Mouse (Mus musculus): ENCODE data around the gene Zfp652. TPM values are rescaled to one million over a fixed set of nuclear protein-coding genes. Genes with fewer than 3 reads are reported as not detected.
"Not testable (repeated sequence)": the region's sequence is repeated elsewhere in the genome, so short reads cannot be mapped to it uniquely, and the experiment has no call there.

Gene Zfp652
- total RNA-seq (2017): 21.9 and 26.4 TPM in 2 replicates

GRCm38 (mm10) chr11:95712563-95713224 is at the start of gene Zfp652:
Zfp652 (plus strand) TSS chr11:95712673.
- ATAC-seq (replicated peaks in 1 of 2; ENCODE audit: insufficient read depth in 1 of 2, low FRiP score in 2 of 2, low TSS enrichment in 1 of 2, low read depth in 1 of 2, poor library complexity in 2 of 2, severe bottlenecking in 2 of 2): peak; percentile 77 to 86

- peak; percentile 95 to 99 for ATAC-seq (replicated peaks in 1 of 2; ENCODE audit: insufficient read depth in 1 of 2, low FRiP score in 2 of 2, low TSS enrichment in 1 of 2, low read depth in 1 of 2, poor library complexity in 2 of 2, severe bottlenecking in 2 of 2)
Observed at GRCm38 (mm10) chr11:95666529-95667149, 45.8 kb upstream of the Zfp652 start, which contains the start of gene Phb. Phb (plus strand) TSS chr11:95666957.

- ATAC-seq (replicated peaks in 1 of 2; ENCODE audit: insufficient read depth in 1 of 2, low FRiP score in 2 of 2, low TSS enrichment in 1 of 2, low read depth in 1 of 2, poor library complexity in 2 of 2, severe bottlenecking in 2 of 2): no peak
Observed at GRCm38 (mm10) chr11:95667177-95667576, 45.3 kb upstream of the Zfp652 start.

- ATAC-seq (replicated peaks in 1 of 2; ENCODE audit: insufficient read depth in 1 of 2, low FRiP score in 2 of 2, low TSS enrichment in 1 of 2, low read depth in 1 of 2, poor library complexity in 2 of 2, severe bottlenecking in 2 of 2): not testable (repeated sequence)
Observed at GRCm38 (mm10) chr11:95668086-95668485, 44.4 kb upstream of the Zfp652 start.

- no peak for ATAC-seq (replicated peaks in 1 of 2; ENCODE audit: insufficient read depth in 1 of 2, low FRiP score in 2 of 2, low TSS enrichment in 1 of 2, low read depth in 1 of 2, poor library complexity in 2 of 2, severe bottlenecking in 2 of 2)
Observed at GRCm38 (mm10) chr11:95675498-95675897, 37.0 kb upstream of the Zfp652 start.

- ATAC-seq (replicated peaks in 1 of 2; ENCODE audit: insufficient read depth in 1 of 2, low FRiP score in 2 of 2, low TSS enrichment in 1 of 2, low read depth in 1 of 2, poor library complexity in 2 of 2, severe bottlenecking in 2 of 2): peak; percentile 40 to 50; a peak in 3 of 4 replicates
Observed at GRCm38 (mm10) chr11:95676307-95676706, 36.2 kb upstream of the Zfp652 start.

- ATAC-seq (replicated peaks in 1 of 2; ENCODE audit: insufficient read depth in 1 of 2, low FRiP score in 2 of 2, low TSS enrichment in 1 of 2, low read depth in 1 of 2, poor library complexity in 2 of 2, severe bottlenecking in 2 of 2): no peak
Observed at GRCm38 (mm10) chr11:95677925-95678701, 34.4 kb upstream of the Zfp652 start.

GRCm38 (mm10) chr11:95681995-95682601 is 30.4 kb upstream of the Zfp652 start:
- ATAC-seq (replicated peaks in 1 of 2; ENCODE audit: insufficient read depth in 1 of 2, low FRiP score in 2 of 2, low TSS enrichment in 1 of 2, low read depth in 1 of 2, poor library complexity in 2 of 2, severe bottlenecking in 2 of 2): no peak

GRCm38 (mm10) chr11:95682946-95683345 is 29.5 kb upstream of the Zfp652 start:
- no peak for ATAC-seq (replicated peaks in 1 of 2; ENCODE audit: insufficient read depth in 1 of 2, low FRiP score in 2 of 2, low TSS enrichment in 1 of 2, low read depth in 1 of 2, poor library complexity in 2 of 2, severe bottlenecking in 2 of 2)

- ATAC-seq (replicated peaks in 1 of 2; ENCODE audit: insufficient read depth in 1 of 2, low FRiP score in 2 of 2, low TSS enrichment in 1 of 2, low read depth in 1 of 2, poor library complexity in 2 of 2, severe bottlenecking in 2 of 2): peak; percentile 42 to 68; a peak in 1 of 4 replicates
Observed at GRCm38 (mm10) chr11:95686031-95686430, 26.4 kb upstream of the Zfp652 start.

- ATAC-seq (replicated peaks in 1 of 2; ENCODE audit: insufficient read depth in 1 of 2, low FRiP score in 2 of 2, low TSS enrichment in 1 of 2, low read depth in 1 of 2, poor library complexity in 2 of 2, severe bottlenecking in 2 of 2): no peak
Observed at GRCm38 (mm10) chr11:95687084-95687656, 25.3 kb upstream of the Zfp652 start.

- ATAC-seq (replicated peaks in 1 of 2; ENCODE audit: insufficient read depth in 1 of 2, low FRiP score in 2 of 2, low TSS enrichment in 1 of 2, low read depth in 1 of 2, poor library complexity in 2 of 2, severe bottlenecking in 2 of 2): peak; percentile 82
Observed at GRCm38 (mm10) chr11:95688515-95688914, 24.0 kb upstream of the Zfp652 start.

- ATAC-seq (replicated peaks in 1 of 2; ENCODE audit: insufficient read depth in 1 of 2, low FRiP score in 2 of 2, low TSS enrichment in 1 of 2, low read depth in 1 of 2, poor library complexity in 2 of 2, severe bottlenecking in 2 of 2): peak; percentile 25 to 26; a peak in 3 of 4 replicates
Observed at GRCm38 (mm10) chr11:95688981-95689380, 23.5 kb upstream of the Zfp652 start.

- no peak for ATAC-seq (replicated peaks in 1 of 2; ENCODE audit: insufficient read depth in 1 of 2, low FRiP score in 2 of 2, low TSS enrichment in 1 of 2, low read depth in 1 of 2, poor library complexity in 2 of 2, severe bottlenecking in 2 of 2)
Observed at GRCm38 (mm10) chr11:95689544-95689943, 22.9 kb upstream of the Zfp652 start.

- ATAC-seq (replicated peaks in 1 of 2; ENCODE audit: insufficient read depth in 1 of 2, low FRiP score in 2 of 2, low TSS enrichment in 1 of 2, low read depth in 1 of 2, poor library complexity in 2 of 2, severe bottlenecking in 2 of 2): no peak
Observed at GRCm38 (mm10) chr11:95698541-95698940, 13.9 kb upstream of the Zfp652 start.

GRCm38 (mm10) chr11:95700778-95701739 is 11.4 kb upstream of the Zfp652 start:
- no peak for ATAC-seq (replicated peaks in 1 of 2; ENCODE audit: insufficient read depth in 1 of 2, low FRiP score in 2 of 2, low TSS enrichment in 1 of 2, low read depth in 1 of 2, poor library complexity in 2 of 2, severe bottlenecking in 2 of 2)
